Mouse (Mus musculus) limb, embryonic 11.5 days (tissue): ENCODE results near the gene Iqsec1. TPM values are rescaled to one million over a fixed set of nuclear protein-coding genes. Genes with fewer than 3 reads are reported as not detected.
A peak's percentile ranks its signal among the peaks of the same experiment; 100 is the strongest.

ENCODE experiments used
- ATAC-seq: fragments of 200-750 bp; cut with Nextera tagmentation; 2 replicates; pipeline ENCODE4 v1.8.0; 2017; ENCODE audit warnings: low read depth; ENCODE audit not compliant: insufficient number of reproducible peaks, low FRiP score, low TSS enrichment
- DNase-seq: peaks from one replicate; pipeline ENCODE4 v3.0.0-alpha.2; 2015; ENCODE audit warnings: low spot score
- H3K27ac ChIP-seq: fragments of 300-500 bp; sonication (generic); replicated peaks from 2 replicates; pipeline ENCODE4 v1.5.1; 2014; ENCODE audit warnings: low read depth, mild to moderate bottlenecking, low read length
- H3K27me3 ChIP-seq: fragments of 300-500 bp; sonication (generic); 2 replicates; pipeline ENCODE4 v1.6.1; 2014; ENCODE audit warnings: mild to moderate bottlenecking, low read length, mixed read lengths; ENCODE audit not compliant: control insufficient read depth, insufficient read depth
- H3K36me3 ChIP-seq: fragments of 300-500 bp; sonication (generic); 2 replicates; pipeline ENCODE4 v1.6.1; 2014; ENCODE audit warnings: mild to moderate bottlenecking, low read length, moderate library complexity, mixed read lengths; ENCODE audit not compliant: control insufficient read depth, insufficient read depth
- H3K4me1 ChIP-seq: fragments of 300-500 bp; sonication (generic); 2 replicates; pipeline ENCODE4 v1.6.1; 2014; ENCODE audit warnings: low read length, mixed read lengths; ENCODE audit not compliant: control insufficient read depth, insufficient read depth
- H3K4me2 ChIP-seq: fragments of 300-500 bp; sonication (generic); 2 replicates; pipeline ENCODE4 v1.6.1; 2014; ENCODE audit warnings: low read depth, mild to moderate bottlenecking, moderate library complexity; ENCODE audit not compliant: severe bottlenecking
- H3K4me3 ChIP-seq: fragments of 300-500 bp; sonication (generic); 2 replicates; pipeline ENCODE4 v1.5.1; 2014; ENCODE audit warnings: low read depth, low read length
- H3K9ac ChIP-seq: fragments of 300-500 bp; sonication (generic); 2 replicates; pipeline ENCODE4 v1.6.1; 2014; ENCODE audit warnings: mild to moderate bottlenecking, low read length
- H3K9me3 ChIP-seq: fragments of 300-500 bp; sonication (generic); 2 replicates; pipeline ENCODE4 v1.6.1; 2016; ENCODE audit warnings: low read length; ENCODE audit not compliant: control insufficient read depth
- WGBS: fragments of 180-500 bp; shearing (Covaris S2); extraction: QIAGEN DNeasy Blood & Tissue Kit; methylation state at CpG from one replicate; pipeline ENCODE4 v1.1.7; 2014; 5-methylcytosine and 5-hydroxymethylcytosine counted together
- polyA plus RNA-seq: library from polyadenylated mRNA; unstranded; fragments of >200 nt; fragmentation: Nextera tagmentation; extraction: Ambion mirVana; gene quantifications from 2 replicates; pipeline ENCODE4 v1.2.1, GENCODE M21; 2014

Gene Iqsec1
- polyA plus RNA-seq, 1 experiment from 2014 or later = 8.5 TPM

- Histone ChIP-seq H3K36me3 (no peaks in the 10 kb centered on the region), H3K9me3 (no peaks in the 10 kb centered on the region), H3K27me3 (no peaks in the 10 kb centered on the region), H3K9ac (peak overlapping the region; percentile 79), H3K4me1 (peaks cover 28% of the 10 kb centered on the region), H3K4me2 (peak overlapping the region; percentile 90), H3K27ac (peak overlapping the region; percentile 74), H3K4me3 (peak overlapping the region; percentile 70)
- ATAC-seq (peak; percentile 87), DNase-seq (peak; percentile 89)
- under 1% methylated on average over 48 of the region's 49 CpGs for WGBS
These were observed 272.3 kb downstream of the Iqsec1 start for GRCm38 (mm10) chr6:90716066-90716704.

GRCm38 (mm10) chr6:90715245-90715905 lies 273.1 kb downstream of the Iqsec1 start:
- Histone ChIP-seq H3K4me3 (peak overlapping the region; percentile 70), H3K27ac (peak overlapping the region; percentile 74), H3K4me2 (peak overlapping the region; percentile 90), H3K9ac (peak overlapping the region; percentile 79; the same call in 1 of the 2 replicates), H3K4me1 (peaks cover 28% of the 10 kb centered on the region), H3K36me3 (no peaks in the 10 kb centered on the region), H3K9me3 (no peaks in the 10 kb centered on the region), H3K27me3 (no peaks in the 10 kb centered on the region)
- ATAC-seq (peak; percentile 56; the same call in 1 of the 2 replicates), DNase-seq (no peak)
- 35% methylated on average over 4 of the region's 4 CpGs for WGBS

- Histone ChIP-seq H3K36me3 (no peaks in the 10 kb centered on the region), H3K9ac (no peak overlapping the region), H3K4me2 (no peak overlapping the region), H3K4me1 (peaks cover 28% of the 10 kb centered on the region), H3K27me3 (no peaks in the 10 kb centered on the region), H3K4me3 (no peak overlapping the region), H3K9me3 (no peaks in the 10 kb centered on the region), H3K27ac (no peak overlapping the region)
- DNase-seq (no peak), ATAC-seq (no peak)
- 85% methylated on average over 3 of the region's 3 CpGs for WGBS
These were observed 274.8 kb downstream of the Iqsec1 start for GRCm38 (mm10) chr6:90713650-90714049.

GRCm38 (mm10) chr6:90712486-90713480 lies 275.7 kb downstream of the Iqsec1 start:
- no peak overlapping the region for H3K4me2 ChIP-seq

GRCm38 (mm10) chr6:90712063-90712462 lies 276.4 kb downstream of the Iqsec1 start:
- no peak overlapping the region for H3K4me2 ChIP-seq
- H3K9ac ChIP-seq = no peak overlapping the region
- WGBS = 71% methylated on average over 3 of the region's 3 CpGs
- no peaks in the 10 kb centered on the region for H3K9me3 ChIP-seq
- no peaks in the 10 kb centered on the region for H3K27me3 ChIP-seq
- no peaks in the 10 kb centered on the region for H3K36me3 ChIP-seq
- no peak for ATAC-seq
- H3K4me1 ChIP-seq = peaks cover 28% of the 10 kb centered on the region
- no peak for DNase-seq
- no peak overlapping the region for H3K4me3 ChIP-seq
- no peak overlapping the region for H3K27ac ChIP-seq

More at GRCm38 (mm10) chr6:90712486-90713480, 275.7 kb downstream of the Iqsec1 start:
- Histone ChIP-seq H3K4me3 (no peak overlapping the region), H3K27ac (no peak overlapping the region), H3K9ac (no peak overlapping the region), H3K27me3 (no peaks in the 10 kb centered on the region), H3K9me3 (no peaks in the 10 kb centered on the region), H3K4me1 (peaks cover 28% of the 10 kb centered on the region), H3K36me3 (no peaks in the 10 kb centered on the region)
- no peak for DNase-seq
- no peak for ATAC-seq
- WGBS = 78% methylated on average over 8 of the region's 8 CpGs

GRCm38 (mm10) chr6:90711476-90712035 lies 276.9 kb downstream of the Iqsec1 start:
- no peak for ATAC-seq
- Histone ChIP-seq H3K9ac (no peak overlapping the region), H3K4me2 (no peak overlapping the region), H3K36me3 (no peaks in the 10 kb centered on the region), H3K27me3 (no peaks in the 10 kb centered on the region), H3K4me1 (peaks cover 30% of the 10 kb centered on the region), H3K9me3 (no peaks in the 10 kb centered on the region), H3K4me3 (no peak overlapping the region), H3K27ac (no peak overlapping the region)
- DNase-seq = no peak
- WGBS = 47% methylated on average over 12 of the region's 12 CpGs

- Histone ChIP-seq H3K9ac (no peak overlapping the region), H3K4me3 (no peak overlapping the region), H3K27me3 (no peaks in the 10 kb centered on the region), H3K9me3 (no peaks in the 10 kb centered on the region), H3K27ac (no peak overlapping the region), H3K4me2 (no peak overlapping the region), H3K4me1 (peaks cover 30% of the 10 kb centered on the region), H3K36me3 (no peaks in the 10 kb centered on the region)
- ATAC-seq = no peak
- 93% methylated on average over 5 of the region's 5 CpGs for WGBS
- no peak for DNase-seq
These were observed 277.7 kb downstream of the Iqsec1 start for GRCm38 (mm10) chr6:90710778-90711177.
